Mouse (Mus musculus): ENCODE data around the gene Pnma1. TPM values are rescaled to one million over a fixed set of nuclear protein-coding genes. Genes with fewer than 3 reads are reported as not detected.

Gene Pnma1
- polyA plus RNA-seq, 1 experiment from 2014 or later = 1.9 TPM

DNA sequence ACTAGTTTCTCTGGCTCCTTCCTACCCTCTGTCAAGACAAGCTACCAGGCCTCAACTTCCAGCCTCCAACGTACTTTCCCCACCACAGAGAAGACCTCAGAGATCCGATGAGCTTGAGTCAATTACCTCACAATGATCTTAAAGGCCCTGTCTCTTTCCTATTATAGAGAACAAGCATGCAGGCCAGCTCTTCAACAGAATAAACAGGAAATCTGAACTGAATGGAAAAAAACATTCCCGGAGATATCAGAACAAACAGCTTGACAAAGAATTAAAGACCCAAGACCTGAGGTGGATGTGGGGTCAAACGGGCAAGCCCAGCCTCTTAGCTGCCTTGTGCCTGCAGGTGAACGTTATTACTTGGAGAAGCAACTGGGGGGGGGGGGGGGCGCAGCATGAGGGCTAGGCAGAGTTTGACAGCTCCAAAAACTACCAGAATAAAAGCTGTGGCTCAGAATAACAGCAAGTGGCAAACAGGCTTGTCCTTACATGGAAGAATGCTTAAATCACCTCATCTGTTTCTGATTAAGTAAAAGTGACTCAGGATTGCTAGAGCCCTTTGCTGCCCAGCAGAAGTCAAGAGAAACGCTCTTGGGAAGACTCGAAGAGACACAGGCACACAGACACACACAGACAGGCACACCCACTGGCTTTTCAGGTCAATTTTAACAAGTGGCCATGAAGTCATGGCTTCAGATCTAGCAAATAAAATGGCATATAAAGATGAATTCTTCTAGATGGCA, 17.5 kb upstream of the Pnma1 start:
- peaks cover 10% of the 10 kb centered on the region; the same call in 1 of the 2 replicates for H3K4me1 ChIP-seq (ENCODE audit: insufficient read depth, low read depth, low read length)
- no peak overlapping the region for H3K9ac ChIP-seq (replicated peaks; ENCODE audit: low read depth)
- 29% methylated on average over 8 of the region's 8 CpGs for WGBS
- H3K4me2 ChIP-seq (replicated peaks; ENCODE audit: low read depth, low read length) = no peak overlapping the region
- H3K27ac ChIP-seq (ENCODE audit: low read length) = peak overlapping the region; percentile 60; the same call in 1 of the 2 replicates
- no peaks in the 10 kb centered on the region for H3K27me3 ChIP-seq (replicated peaks; ENCODE audit: insufficient read depth, low read length)
- no peaks in the 10 kb centered on the region for H3K36me3 ChIP-seq (ENCODE audit: insufficient read depth, low read length)
- TF ChIP-seq CTCF (IDR thresholded peaks at IDR 0.05) (no peak), EP300 (IDR thresholded peaks at IDR 0.05) (peak; percentile 90)
- H3K9me3 ChIP-seq (ENCODE audit: low read length) = no peaks in the 10 kb centered on the region
- no peak overlapping the region for H3K4me3 ChIP-seq (ENCODE audit: low read depth, low read length)
- DNase-seq (ENCODE audit: low spot score) (peak; percentile 55), ATAC-seq (peak; percentile 27)

DNA sequence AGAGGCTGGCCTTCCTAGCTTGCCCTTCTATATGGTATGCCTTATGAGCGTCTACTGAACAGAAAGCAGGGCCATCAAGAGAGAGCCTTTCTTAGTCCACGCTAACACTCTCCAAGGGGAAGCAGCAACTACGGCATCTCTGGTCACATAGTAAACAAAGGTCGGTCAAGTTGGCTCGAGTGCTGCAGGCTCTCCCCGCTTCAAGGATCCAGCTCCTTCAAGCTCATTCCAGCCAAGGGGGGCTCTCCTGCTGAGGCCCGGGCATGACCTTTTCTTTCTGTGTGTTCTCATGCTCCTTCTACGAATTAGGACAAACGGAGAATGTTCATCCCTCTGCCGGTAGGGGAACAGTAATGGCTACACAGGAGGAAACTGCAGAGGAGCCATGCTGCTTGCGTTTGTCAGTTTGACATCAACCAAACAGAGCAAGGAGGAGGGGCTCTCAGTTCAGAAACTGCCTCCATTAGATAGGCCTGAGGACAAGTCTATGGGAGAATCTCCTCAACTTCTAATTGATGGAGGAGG, 15.4 kb upstream of the Pnma1 start:
- 53% methylated on average over 11 of the region's 11 CpGs for WGBS
- H3K9ac ChIP-seq (replicated peaks; ENCODE audit: low read depth) = no peak overlapping the region
- peak overlapping the region; percentile 28; the same call in 1 of the 2 replicates for H3K27ac ChIP-seq (ENCODE audit: low read length)
- peak; percentile 32; the same call in 1 of the 2 replicates for TF ChIP-seq CTCF (IDR thresholded peaks at IDR 0.05)
- TF ChIP-seq EP300 (IDR thresholded peaks at IDR 0.05) = no peak
- peak; percentile 68 for DNase-seq (ENCODE audit: low spot score)
- peaks cover 10% of the 10 kb centered on the region; the same call in 1 of the 2 replicates for H3K4me1 ChIP-seq (ENCODE audit: insufficient read depth, low read depth, low read length)
- no peaks in the 10 kb centered on the region for H3K9me3 ChIP-seq (ENCODE audit: low read length)
- no peaks in the 10 kb centered on the region for H3K27me3 ChIP-seq (replicated peaks; ENCODE audit: insufficient read depth, low read length)
- peaks cover 10% of the 10 kb centered on the region; the same call in 1 of the 2 replicates for H3K36me3 ChIP-seq (ENCODE audit: insufficient read depth, low read length)
- peak; percentile 56 for ATAC-seq
- no peak overlapping the region for H3K4me2 ChIP-seq (replicated peaks; ENCODE audit: low read depth, low read length)
- H3K4me3 ChIP-seq (ENCODE audit: low read depth, low read length) = no peak overlapping the region

GRCm38 (mm10) chr12:84163133-84163532, 14.8 kb upstream of the Pnma1 start:
- WGBS = 72% methylated on average over 9 of the region's 9 CpGs
- no peaks in the 10 kb centered on the region for H3K9me3 ChIP-seq (ENCODE audit: low read length)
- TF ChIP-seq CTCF (IDR thresholded peaks at IDR 0.05) (peak; percentile 88), EP300 (IDR thresholded peaks at IDR 0.05) (no peak)
- H3K27me3 ChIP-seq (replicated peaks; ENCODE audit: insufficient read depth, low read length) = no peaks in the 10 kb centered on the region
- H3K4me1 ChIP-seq (ENCODE audit: insufficient read depth, low read depth, low read length) = peaks cover 10% of the 10 kb centered on the region; the same call in 1 of the 2 replicates
- DNase-seq (ENCODE audit: low spot score) (peak; percentile 66), ATAC-seq (peak; percentile 61)
- H3K9ac ChIP-seq (replicated peaks; ENCODE audit: low read depth) = no peak overlapping the region
- peak overlapping the region; percentile 28; the same call in 1 of the 2 replicates for H3K27ac ChIP-seq (ENCODE audit: low read length)
- no peak overlapping the region for H3K4me2 ChIP-seq (replicated peaks; ENCODE audit: low read depth, low read length)
- no peak overlapping the region for H3K4me3 ChIP-seq (ENCODE audit: low read depth, low read length)
- peaks cover 15% of the 10 kb centered on the region; the same call in 1 of the 2 replicates for H3K36me3 ChIP-seq (ENCODE audit: insufficient read depth, low read length)

DNA sequence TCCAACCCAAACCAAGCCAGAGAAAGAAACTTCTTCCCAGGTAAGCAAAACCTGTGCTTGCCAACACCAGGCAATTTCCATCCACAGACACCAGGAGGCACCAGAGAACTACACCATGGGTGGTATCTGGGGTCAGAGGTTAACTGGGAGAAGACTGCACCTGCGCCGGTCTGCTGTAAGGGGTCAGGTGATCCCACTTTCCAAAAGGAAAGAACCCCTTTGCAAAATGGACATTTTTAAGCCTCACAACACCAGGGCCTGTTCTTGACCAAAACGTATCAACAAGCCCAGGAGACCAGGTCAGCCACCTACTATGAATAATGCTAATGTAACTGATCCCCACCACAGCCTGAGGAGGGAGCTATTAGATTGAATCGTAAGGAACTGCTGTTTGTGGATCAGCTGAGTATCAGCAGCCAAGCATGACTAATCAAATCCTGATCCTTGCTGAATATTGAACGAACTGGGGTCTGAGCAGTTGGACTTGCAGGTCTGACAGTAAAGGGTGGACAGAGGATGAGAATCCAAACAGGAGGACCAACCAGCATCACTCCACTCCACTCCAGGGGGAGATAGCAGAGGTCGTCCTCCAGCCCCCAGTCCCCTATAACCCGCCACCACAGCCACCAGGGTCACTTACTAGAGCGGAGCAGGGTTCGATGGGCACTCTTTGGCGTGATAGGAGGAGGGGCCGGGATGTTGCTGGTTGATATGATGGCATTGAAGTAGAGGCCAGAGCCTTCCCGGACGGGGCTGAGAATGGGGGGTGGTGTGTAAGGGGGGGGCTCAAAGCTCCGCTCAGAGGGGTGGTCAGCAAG, 13.5 kb upstream of the Pnma1 start:
- DNase-seq (ENCODE audit: low spot score) (peak; percentile 76), ATAC-seq (peak; percentile 34; the same call in 1 of the 2 replicates)
- H3K36me3 ChIP-seq (ENCODE audit: insufficient read depth, low read length) = peaks cover 23% of the 10 kb centered on the region

GRCm38 (mm10) chr12:84161116-84161515, 12.8 kb upstream of the Pnma1 start:
- ATAC-seq (peak; percentile 42), DNase-seq (ENCODE audit: low spot score) (no peak)
- Histone ChIP-seq H3K4me2 (replicated peaks; ENCODE audit: low read depth, low read length) (no peak overlapping the region), H3K9ac (replicated peaks; ENCODE audit: low read depth) (no peak overlapping the region), H3K4me1 (ENCODE audit: insufficient read depth, low read depth, low read length) (peaks cover 10% of the 10 kb centered on the region; the same call in 1 of the 2 replicates), H3K27me3 (replicated peaks; ENCODE audit: insufficient read depth, low read length) (no peaks in the 10 kb centered on the region), H3K4me3 (ENCODE audit: low read depth, low read length) (no peak overlapping the region), H3K27ac (ENCODE audit: low read length) (no peak overlapping the region), H3K9me3 (ENCODE audit: low read length) (no peaks in the 10 kb centered on the region), H3K36me3 (ENCODE audit: insufficient read depth, low read length) (peaks cover 30% of the 10 kb centered on the region)
- TF ChIP-seq CTCF (IDR thresholded peaks at IDR 0.05) (no peak), EP300 (IDR thresholded peaks at IDR 0.05) (no peak)
- 36% methylated on average over 8 of the region's 8 CpGs for WGBS

More for the DNA sequence above, 13.5 kb upstream of the Pnma1 start:
- WGBS = 74% methylated on average over 14 of the region's 14 CpGs
- H3K4me3 ChIP-seq (ENCODE audit: low read depth, low read length) = no peak overlapping the region
- H3K4me1 ChIP-seq (ENCODE audit: insufficient read depth, low read depth, low read length) = peaks cover 10% of the 10 kb centered on the region; the same call in 1 of the 2 replicates
- no peaks in the 10 kb centered on the region for H3K9me3 ChIP-seq (ENCODE audit: low read length)
- TF ChIP-seq CTCF (IDR thresholded peaks at IDR 0.05) = peak; percentile 76
- no peak for TF ChIP-seq EP300 (IDR thresholded peaks at IDR 0.05)
- H3K4me2 ChIP-seq (replicated peaks; ENCODE audit: low read depth, low read length) = no peak overlapping the region
- H3K9ac ChIP-seq (replicated peaks; ENCODE audit: low read depth) = no peak overlapping the region
- H3K27ac ChIP-seq (ENCODE audit: low read length) = 0 out of 2 replicates have a peak overlapping the region, but pooled peaks have one; percentile 32
- H3K27me3 ChIP-seq (replicated peaks; ENCODE audit: insufficient read depth, low read length) = no peaks in the 10 kb centered on the region

GRCm38 (mm10) chr12:84160491-84160890, 12.2 kb upstream of the Pnma1 start:
- TF ChIP-seq EP300 (IDR thresholded peaks at IDR 0.05) = no peak
- no peak for TF ChIP-seq CTCF (IDR thresholded peaks at IDR 0.05)
- DNase-seq (ENCODE audit: low spot score) (no peak), ATAC-seq (no peak)
- no peak overlapping the region for H3K27ac ChIP-seq (ENCODE audit: low read length)
- no peak overlapping the region for H3K4me2 ChIP-seq (replicated peaks; ENCODE audit: low read depth, low read length)
- H3K9ac ChIP-seq (replicated peaks; ENCODE audit: low read depth) = no peak overlapping the region
- 94% methylated on average over 8 of the region's 8 CpGs for WGBS
- no peaks in the 10 kb centered on the region for H3K27me3 ChIP-seq (replicated peaks; ENCODE audit: insufficient read depth, low read length)
- no peaks in the 10 kb centered on the region for H3K9me3 ChIP-seq (ENCODE audit: low read length)
- peaks cover 5% of the 10 kb centered on the region; the same call in 1 of the 2 replicates for H3K4me1 ChIP-seq (ENCODE audit: insufficient read depth, low read depth, low read length)
- H3K4me3 ChIP-seq (ENCODE audit: low read depth, low read length) = no peak overlapping the region
- peaks cover 33% of the 10 kb centered on the region for H3K36me3 ChIP-seq (ENCODE audit: insufficient read depth, low read length)
